Mouse (Mus musculus): ENCODE measurements around the gene Kif13a. TPM values are rescaled to one million over a fixed set of nuclear protein-coding genes. Genes with fewer than 3 reads are reported as not detected.
A peak's percentile ranks its signal among the peaks of the same experiment; 100 is the strongest.

The Kif13a gene
- polyA plus RNA-seq, 1 experiment from 2014 or later: 11.7 TPM

DNA sequence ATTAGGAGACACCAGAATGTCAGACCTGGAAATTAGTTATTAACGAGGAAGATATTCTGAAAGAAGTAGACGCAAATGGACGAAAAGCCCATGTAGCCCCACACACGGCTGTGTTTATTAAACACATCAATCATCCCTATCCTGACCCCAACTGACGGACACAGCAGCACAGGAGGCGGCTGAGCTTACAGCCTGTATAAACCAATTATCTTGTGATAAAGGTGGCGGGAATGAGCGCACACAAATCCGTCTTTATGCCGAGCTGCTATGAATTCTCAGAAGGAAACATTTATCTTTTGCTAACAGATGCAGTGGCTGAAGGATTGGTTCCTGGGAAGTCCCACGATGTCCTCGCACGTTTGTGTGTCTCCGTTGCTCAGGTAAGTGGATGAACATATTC lies 48.9 kb downstream of the Kif13a start:
- Histone ChIP-seq H3K4me2 (ENCODE audit: low read depth, low read length) (no peak overlapping the region), H3K27me3 (ENCODE audit: control insufficient read depth, insufficient read depth, low read depth, low read length) (no peaks in the 10 kb centered on the region), H3K27ac (ENCODE audit: low read length) (no peak overlapping the region), H3K4me3 (ENCODE audit: low read length) (no peak overlapping the region), H3K36me3 (ENCODE audit: control insufficient read depth, insufficient read depth, low read length) (no peaks in the 10 kb centered on the region), H3K4me1 (replicated peaks; ENCODE audit: control insufficient read depth, insufficient read depth, low read length) (peaks cover 43% of the 10 kb centered on the region), H3K9me3 (ENCODE audit: control insufficient read depth, low read length) (no peaks in the 10 kb centered on the region), H3K9ac (ENCODE audit: low read length) (no peak overlapping the region)
- WGBS: 54% methylated on average over 14 of the region's 14 CpGs
- ATAC-seq (ENCODE audit: low read depth): no peak

- no peak overlapping the region for H3K27ac ChIP-seq (ENCODE audit: low read length)
- H3K27me3 ChIP-seq (ENCODE audit: control insufficient read depth, insufficient read depth, low read depth, low read length): no peaks in the 10 kb centered on the region
- no peak overlapping the region for H3K4me3 ChIP-seq (ENCODE audit: low read length)
- no peak overlapping the region for H3K9ac ChIP-seq (ENCODE audit: low read length)
- no peak for ATAC-seq (ENCODE audit: low read depth)
- WGBS: 80% methylated on average over 6 of the region's 6 CpGs
- H3K36me3 ChIP-seq (ENCODE audit: control insufficient read depth, insufficient read depth, low read length): no peaks in the 10 kb centered on the region
- no peak overlapping the region for H3K4me2 ChIP-seq (ENCODE audit: low read depth, low read length)
- H3K4me1 ChIP-seq (replicated peaks; ENCODE audit: control insufficient read depth, insufficient read depth, low read length): peaks cover 41% of the 10 kb centered on the region
- H3K9me3 ChIP-seq (ENCODE audit: control insufficient read depth, low read length): no peaks in the 10 kb centered on the region
These were observed 49.4 kb downstream of the Kif13a start for GRCm38 (mm10) chr13:46880243-46880642.

DNA sequence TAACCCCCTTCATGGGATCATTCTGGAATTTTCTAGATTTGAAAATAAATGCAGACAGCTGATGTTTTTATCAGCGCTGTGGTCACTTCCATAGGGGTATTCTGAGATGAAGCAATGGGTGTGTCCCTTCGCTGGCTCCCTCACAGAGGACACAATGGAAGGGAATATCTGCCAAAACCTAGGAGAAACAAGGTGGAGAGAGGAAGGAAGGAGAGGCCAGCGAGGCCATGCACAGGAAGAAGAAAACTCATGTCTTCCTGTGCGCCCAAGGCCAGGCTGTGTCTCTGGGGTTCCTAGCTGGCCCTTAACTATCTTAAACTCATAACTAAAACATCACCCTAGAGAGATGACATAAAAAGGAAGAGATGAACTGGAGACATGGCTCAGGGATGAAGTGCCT lies 52.6 kb downstream of the Kif13a start:
- Histone ChIP-seq H3K4me3 (ENCODE audit: low read length) (no peak overlapping the region), H3K4me2 (ENCODE audit: low read depth, low read length) (no peak overlapping the region), H3K4me1 (replicated peaks; ENCODE audit: control insufficient read depth, insufficient read depth, low read length) (peaks cover 37% of the 10 kb centered on the region), H3K27me3 (ENCODE audit: control insufficient read depth, insufficient read depth, low read depth, low read length) (no peaks in the 10 kb centered on the region), H3K27ac (ENCODE audit: low read length) (peak overlapping the region; percentile 84), H3K9me3 (ENCODE audit: control insufficient read depth, low read length) (no peaks in the 10 kb centered on the region), H3K9ac (ENCODE audit: low read length) (no peak overlapping the region), H3K36me3 (ENCODE audit: control insufficient read depth, insufficient read depth, low read length) (no peaks in the 10 kb centered on the region)
- ATAC-seq (ENCODE audit: low read depth): 0 out of 2 replicates have a peak, but pooled peaks have one; percentile 2
- 76% methylated on average over 4 of the region's 4 CpGs for WGBS

- H3K27ac ChIP-seq (ENCODE audit: low read length): peak overlapping the region; percentile 69; the same call in 1 of the 2 replicates
- ATAC-seq (ENCODE audit: low read depth): peak; percentile 94
- WGBS: 9% methylated on average over 6 of the region's 6 CpGs
- no peaks in the 10 kb centered on the region for H3K9me3 ChIP-seq (ENCODE audit: control insufficient read depth, low read length)
- H3K9ac ChIP-seq (ENCODE audit: low read length): no peak overlapping the region
- H3K36me3 ChIP-seq (ENCODE audit: control insufficient read depth, insufficient read depth, low read length): no peaks in the 10 kb centered on the region
- H3K4me3 ChIP-seq (ENCODE audit: low read length): no peak overlapping the region
- H3K4me2 ChIP-seq (ENCODE audit: low read depth, low read length): peak overlapping the region; percentile 16; the same call in 1 of the 2 replicates
- no peaks in the 10 kb centered on the region for H3K27me3 ChIP-seq (ENCODE audit: control insufficient read depth, insufficient read depth, low read depth, low read length)
- peaks cover 35% of the 10 kb centered on the region for H3K4me1 ChIP-seq (replicated peaks; ENCODE audit: control insufficient read depth, insufficient read depth, low read length)
These were observed 54.3 kb downstream of the Kif13a start for GRCm38 (mm10) chr13:46875377-46875776.

DNA sequence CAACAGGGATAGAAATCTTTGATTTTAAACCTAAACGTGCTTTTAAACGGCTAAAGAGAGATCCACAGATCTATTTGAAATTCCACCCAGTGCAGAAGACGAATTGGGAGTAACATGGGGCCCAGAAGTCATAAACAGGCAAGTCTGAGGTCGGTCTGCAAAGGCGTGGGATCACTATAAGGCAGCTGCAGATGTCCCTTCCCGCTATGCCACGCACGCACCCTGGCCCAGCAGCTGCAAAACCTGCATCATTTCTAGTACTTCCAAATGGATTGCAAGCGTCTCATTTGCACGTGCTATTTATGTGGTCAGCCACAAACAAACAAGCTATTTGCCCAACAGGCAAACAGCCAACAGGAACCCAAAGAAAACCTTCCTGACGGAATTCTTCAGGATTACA lies 56.9 kb downstream of the Kif13a start:
- no peaks in the 10 kb centered on the region for H3K27me3 ChIP-seq (ENCODE audit: control insufficient read depth, insufficient read depth, low read depth, low read length)
- no peak overlapping the region for H3K9ac ChIP-seq (ENCODE audit: low read length)
- no peaks in the 10 kb centered on the region for H3K36me3 ChIP-seq (ENCODE audit: control insufficient read depth, insufficient read depth, low read length)
- no peaks in the 10 kb centered on the region for H3K9me3 ChIP-seq (ENCODE audit: control insufficient read depth, low read length)
- no peak overlapping the region for H3K4me3 ChIP-seq (ENCODE audit: low read length)
- WGBS: 54% methylated on average over 11 of the region's 11 CpGs
- H3K27ac ChIP-seq (ENCODE audit: low read length): peak overlapping the region; percentile 37
- no peak overlapping the region for H3K4me2 ChIP-seq (ENCODE audit: low read depth, low read length)
- ATAC-seq (ENCODE audit: low read depth): no peak
- peaks cover 35% of the 10 kb centered on the region for H3K4me1 ChIP-seq (replicated peaks; ENCODE audit: control insufficient read depth, insufficient read depth, low read length)

DNA sequence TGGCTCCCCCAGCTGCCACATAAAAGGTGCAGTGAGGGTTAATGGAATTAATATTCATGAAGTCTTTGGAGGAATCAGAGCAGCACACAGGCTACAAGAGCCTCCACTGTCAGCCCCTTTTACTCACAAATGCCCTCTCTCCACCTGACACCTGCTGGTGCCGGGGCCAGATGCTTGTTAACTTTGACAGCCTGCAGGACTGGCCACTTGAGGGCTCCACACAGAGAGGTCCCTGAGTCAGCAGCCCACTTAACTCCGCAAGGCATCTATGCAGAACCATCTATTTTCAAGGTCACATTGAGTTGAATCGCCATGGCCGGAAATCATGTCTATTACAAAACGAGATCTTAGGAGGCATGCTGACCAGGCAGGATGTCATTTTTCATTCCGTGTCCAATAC lies 57.5 kb downstream of the Kif13a start:
- Histone ChIP-seq H3K9me3 (ENCODE audit: control insufficient read depth, low read length) (no peaks in the 10 kb centered on the region), H3K4me1 (replicated peaks; ENCODE audit: control insufficient read depth, insufficient read depth, low read length) (peaks cover 35% of the 10 kb centered on the region), H3K27ac (ENCODE audit: low read length) (no peak overlapping the region; the same call in 1 of the 2 replicates), H3K27me3 (ENCODE audit: control insufficient read depth, insufficient read depth, low read depth, low read length) (no peaks in the 10 kb centered on the region), H3K9ac (ENCODE audit: low read length) (no peak overlapping the region), H3K36me3 (ENCODE audit: control insufficient read depth, insufficient read depth, low read length) (no peaks in the 10 kb centered on the region), H3K4me3 (ENCODE audit: low read length) (no peak overlapping the region), H3K4me2 (ENCODE audit: low read depth, low read length) (no peak overlapping the region)
- WGBS: 19% methylated on average over 6 of the region's 6 CpGs
- no peak for ATAC-seq (ENCODE audit: low read depth)

DNA sequence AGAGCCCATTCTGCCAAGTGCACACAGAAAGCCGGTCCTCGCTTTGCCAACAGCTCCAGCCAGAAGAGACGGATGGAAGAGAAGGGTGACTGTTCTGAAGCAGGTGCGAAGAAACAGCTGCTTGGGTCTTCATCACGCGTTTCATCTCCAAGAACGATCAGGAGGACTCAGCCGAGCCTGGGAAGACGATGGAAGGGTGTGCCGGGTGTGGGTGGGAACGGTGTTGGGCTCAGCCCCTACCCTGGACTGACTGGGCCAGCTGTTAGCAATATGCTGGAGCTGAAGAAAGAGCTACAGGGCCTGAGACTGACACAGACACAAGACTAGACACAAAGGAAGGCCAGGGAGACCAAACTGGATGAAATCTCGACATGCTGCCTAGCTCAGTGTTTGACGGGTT lies 60.2 kb downstream of the Kif13a start:
- ATAC-seq (ENCODE audit: low read depth): no peak
- no peak overlapping the region for H3K4me3 ChIP-seq (ENCODE audit: low read length)
- H3K9me3 ChIP-seq (ENCODE audit: control insufficient read depth, low read length): no peaks in the 10 kb centered on the region
- no peak overlapping the region for H3K4me2 ChIP-seq (ENCODE audit: low read depth, low read length)
- no peaks in the 10 kb centered on the region for H3K36me3 ChIP-seq (ENCODE audit: control insufficient read depth, insufficient read depth, low read length)
- 89% methylated on average over 13 of the region's 13 CpGs for WGBS
- peaks cover 21% of the 10 kb centered on the region for H3K4me1 ChIP-seq (replicated peaks; ENCODE audit: control insufficient read depth, insufficient read depth, low read length)
- H3K27me3 ChIP-seq (ENCODE audit: control insufficient read depth, insufficient read depth, low read depth, low read length): no peaks in the 10 kb centered on the region
- no peak overlapping the region for H3K9ac ChIP-seq (ENCODE audit: low read length)
- H3K27ac ChIP-seq (ENCODE audit: low read length): no peak overlapping the region

- no peaks in the 10 kb centered on the region for H3K27me3 ChIP-seq (ENCODE audit: control insufficient read depth, insufficient read depth, low read depth, low read length)
- no peak overlapping the region for H3K9ac ChIP-seq (ENCODE audit: low read length)
- no peaks in the 10 kb centered on the region for H3K36me3 ChIP-seq (ENCODE audit: control insufficient read depth, insufficient read depth, low read length)
- ATAC-seq (ENCODE audit: low read depth): no peak
- H3K9me3 ChIP-seq (ENCODE audit: control insufficient read depth, low read length): no peaks in the 10 kb centered on the region
- no peak overlapping the region for H3K4me3 ChIP-seq (ENCODE audit: low read length)
- no peak overlapping the region for H3K4me2 ChIP-seq (ENCODE audit: low read depth, low read length)
- no peak overlapping the region for H3K27ac ChIP-seq (ENCODE audit: low read length)
- WGBS: 46% methylated on average over 3 of the region's 3 CpGs
- no peaks in the 10 kb centered on the region for H3K4me1 ChIP-seq (replicated peaks; ENCODE audit: control insufficient read depth, insufficient read depth, low read length)
These were observed 66.4 kb downstream of the Kif13a start for GRCm38 (mm10) chr13:46863169-46863748.

DNA sequence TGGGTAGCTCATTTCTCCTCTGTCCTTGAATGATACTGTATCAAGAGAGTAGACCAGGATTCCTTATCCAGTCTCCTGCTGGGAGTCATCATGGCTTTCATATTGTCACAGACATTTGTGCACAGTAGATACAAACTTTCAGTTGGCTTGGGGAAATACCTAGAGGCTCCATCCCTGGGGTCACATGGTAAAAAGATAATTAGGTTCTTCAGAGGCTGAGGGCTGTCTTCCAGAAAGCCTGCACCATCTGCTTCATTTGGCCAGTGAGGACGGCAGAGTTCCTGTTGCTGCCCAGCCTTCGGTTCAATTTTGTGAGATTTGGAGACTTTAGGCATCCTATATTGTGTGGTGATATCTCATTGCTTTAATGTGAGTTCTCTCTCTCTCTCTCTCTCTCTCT lies 69.8 kb downstream of the Kif13a start:
- Histone ChIP-seq H3K9me3 (ENCODE audit: control insufficient read depth, low read length) (no peaks in the 10 kb centered on the region), H3K9ac (ENCODE audit: low read length) (no peak overlapping the region), H3K36me3 (ENCODE audit: control insufficient read depth, insufficient read depth, low read length) (no peaks in the 10 kb centered on the region), H3K4me3 (ENCODE audit: low read length) (no peak overlapping the region), H3K4me1 (replicated peaks; ENCODE audit: control insufficient read depth, insufficient read depth, low read length) (no peaks in the 10 kb centered on the region), H3K4me2 (ENCODE audit: low read depth, low read length) (no peak overlapping the region), H3K27me3 (ENCODE audit: control insufficient read depth, insufficient read depth, low read depth, low read length) (no peaks in the 10 kb centered on the region), H3K27ac (ENCODE audit: low read length) (no peak overlapping the region)
- ATAC-seq (ENCODE audit: low read depth): no peak
- 86% methylated on average over 2 of the region's 2 CpGs for WGBS

- H3K4me1 ChIP-seq (replicated peaks; ENCODE audit: control insufficient read depth, insufficient read depth, low read length): no peaks in the 10 kb centered on the region
- no peak overlapping the region for H3K9ac ChIP-seq (ENCODE audit: low read length)
- WGBS: 73% methylated on average over 2 of the region's 2 CpGs
These were observed 70.5 kb downstream of the Kif13a start for GRCm38 (mm10) chr13:46859173-46859572.

More at GRCm38 (mm10) chr13:46859173-46859572, 70.5 kb downstream of the Kif13a start:
- Histone ChIP-seq H3K4me3 (ENCODE audit: low read length) (no peak overlapping the region), H3K36me3 (ENCODE audit: control insufficient read depth, insufficient read depth, low read length) (no peaks in the 10 kb centered on the region), H3K27ac (ENCODE audit: low read length) (no peak overlapping the region), H3K4me2 (ENCODE audit: low read depth, low read length) (no peak overlapping the region), H3K9me3 (ENCODE audit: control insufficient read depth, low read length) (no peaks in the 10 kb centered on the region), H3K27me3 (ENCODE audit: control insufficient read depth, insufficient read depth, low read depth, low read length) (no peaks in the 10 kb centered on the region)
- no peak for ATAC-seq (ENCODE audit: low read depth)
